Comparison of ENCODE assay signal across 8 mouse cellular contexts in genomic region chr19:26845276-26846016, GRCm38 (mm10). TPM values are rescaled to one million over a fixed set of nuclear protein-coding genes. Genes with fewer than 3 reads are reported as not detected.
DNase-seq lines count a peak whose midpoint lies in the region; ATAC-seq and TF ChIP-seq lines count a peak whose summit lies in the region.

No protein-coding gene starts in this region.

- peak; percentile 97 for ATAC-seq in cerebellum, adult (ENCODE audit: insufficient number of reproducible peaks, low FRiP score, low TSS enrichment)
- ATAC-seq in forebrain, embryonic 16.5 days, result peak; percentile 97
- ATAC-seq in lung, embryonic 14.5 days (ENCODE audit: insufficient read depth), result peak; percentile 95

- no peaks in the 10 kb centered on the region for H3K9me3 ChIP-seq in ES-Bruce4 (replicated peaks; ENCODE audit: control insufficient read depth, insufficient read depth, low read length, poor library complexity, severe bottlenecking)
- H3K9me3 ChIP-seq in forebrain, embryonic 16.5 days (ENCODE audit: control insufficient read depth, low read length), result peaks cover 6% of the 10 kb centered on the region; the same call in 1 of the 2 replicates
- H3K9me3 ChIP-seq in lung, embryonic 14.5 days (ENCODE audit: low read depth, low read length), result no peaks in the 10 kb centered on the region

- H3K4me1 ChIP-seq in ES-Bruce4 (ENCODE audit: control insufficient read depth, insufficient read depth, low read length), result no peaks in the 10 kb centered on the region
- peaks cover 20% of the 10 kb centered on the region for H3K4me1 ChIP-seq in forebrain, embryonic 16.5 days (replicated peaks; ENCODE audit: control insufficient read depth, insufficient read depth, low read length)
- peaks cover 3% of the 10 kb centered on the region; the same call in 1 of the 2 replicates for H3K4me1 ChIP-seq in lung, embryonic 14.5 days (ENCODE audit: insufficient read depth)
- peaks cover 3% of the 10 kb centered on the region for H3K4me1 ChIP-seq in olfactory bulb, adult 2 months (ENCODE audit: control insufficient read depth, insufficient read depth, low read length)
- peaks cover 2% of the 10 kb centered on the region for H3K4me1 ChIP-seq in thymus, adult 2 months (replicated peaks; ENCODE audit: control insufficient read depth, insufficient read depth, low read length)

- peak; percentile 80 to 84 for DNase-seq in heart, postnatal 36 days
- peak; percentile 86 to 92 for DNase-seq in layer of hippocampus, adult 2 months (ENCODE audit: low spot score in 2 of 2)
- DNase-seq in lung, embryonic 14.5 days, result peak; percentile 99
- DNase-seq in thymus, adult 2 months, result peak; percentile 81

- 0 out of 2 replicates have a peak, but pooled peaks have one; percentile 45 for TF ChIP-seq EP300 in ES-Bruce4 (IDR thresholded peaks at IDR 0.05; ENCODE audit: insufficient read depth, low read depth, low read length)

- H3K27ac ChIP-seq in ES-Bruce4 (ENCODE audit: insufficient read depth, low read length), result no peak overlapping the region
- H3K27ac ChIP-seq in forebrain, embryonic 16.5 days (ENCODE audit: low read length), result peak overlapping the region; percentile 99
- peak overlapping the region; percentile 92 for H3K27ac ChIP-seq in layer of hippocampus, adult 2 months
- H3K27ac ChIP-seq in lung, embryonic 14.5 days (ENCODE audit: low read depth), result peak overlapping the region; percentile 92
- H3K27ac ChIP-seq in olfactory bulb, adult 2 months (ENCODE audit: insufficient read depth, low read depth, low read length), result peak overlapping the region; percentile 86
- H3K27ac ChIP-seq in thymus, adult 2 months (ENCODE audit: control insufficient read depth, insufficient read depth, low read length), result peak overlapping the region; percentile 41; the same call in 1 of the 2 replicates

- intact Hi-C loops in heart, postnatal 36 days (cut with DNase I), result loop anchor here (5.0 kb wide), 1 partner anchor 98 kb away; no protein-coding TSS in a partner anchor

- WGBS in forebrain, embryonic 16.5 days, result 0% methylated on average over 16 of the region's 16 CpGs
- WGBS in lung, embryonic 14.5 days, result under 1% methylated on average over 16 of the region's 16 CpGs
- WGBS in olfactory bulb, adult 2 months, result under 1% methylated on average over 16 of the region's 16 CpGs
- 3% methylated on average over 16 of the region's 16 CpGs for WGBS in thymus, adult 2 months

- H3K4me2 ChIP-seq in forebrain, embryonic 16.5 days (ENCODE audit: low read length), result peak overlapping the region; percentile 57
- H3K4me2 ChIP-seq in lung, embryonic 14.5 days, result peak overlapping the region; percentile 70

- no peak overlapping the region for H3K9ac ChIP-seq in ES-Bruce4 (ENCODE audit: low read depth, poor library complexity, severe bottlenecking)
- peak overlapping the region; percentile 67 for H3K9ac ChIP-seq in forebrain, embryonic 16.5 days (replicated peaks; ENCODE audit: low read depth, low read length)
- peak overlapping the region; percentile 56 for H3K9ac ChIP-seq in lung, embryonic 14.5 days

- peak; percentile 49 for TF ChIP-seq POLR2A in ES-Bruce4 (IDR thresholded peaks at IDR 0.05; ENCODE audit: insufficient read depth, low read length)
- TF ChIP-seq POLR2A in olfactory bulb, adult 2 months (IDR thresholded peaks at IDR 0.05; ENCODE audit: insufficient read depth, low read depth, low read length), result peak; percentile 45; the same call in 1 of the 2 replicates
- no peak for TF ChIP-seq POLR2A in thymus, adult 2 months (IDR thresholded peaks at IDR 0.05; ENCODE audit: control insufficient read depth, extremely low read depth, insufficient read depth, low read length, poor library complexity)

- peak overlapping the region; percentile 72 for H3K4me3 ChIP-seq in ES-Bruce4 (ENCODE audit: low read depth, low read length)
- peak overlapping the region; percentile 50 for H3K4me3 ChIP-seq in forebrain, embryonic 16.5 days (replicated peaks; ENCODE audit: low read length)
- peak overlapping the region; percentile 59 for H3K4me3 ChIP-seq in layer of hippocampus, adult 2 months
- H3K4me3 ChIP-seq in lung, embryonic 14.5 days (ENCODE audit: low read depth, low read length), result peak overlapping the region; percentile 39
- H3K4me3 ChIP-seq in olfactory bulb, adult 2 months (ENCODE audit: insufficient read depth, low read depth, low read length), result peak overlapping the region; percentile 53
- H3K4me3 ChIP-seq in thymus, adult 2 months (ENCODE audit: control insufficient read depth, insufficient read depth, low read length), result peak overlapping the region; percentile 34

- no peaks in the 10 kb centered on the region for H3K36me3 ChIP-seq in ES-Bruce4 (ENCODE audit: control insufficient read depth, insufficient read depth, low read length, poor library complexity, severe bottlenecking)
- no peaks in the 10 kb centered on the region for H3K36me3 ChIP-seq in forebrain, embryonic 16.5 days (ENCODE audit: control insufficient read depth, insufficient read depth)
- H3K36me3 ChIP-seq in lung, embryonic 14.5 days (ENCODE audit: insufficient read depth), result no peaks in the 10 kb centered on the region
- no peaks in the 10 kb centered on the region for H3K36me3 ChIP-seq in thymus, adult 2 months (ENCODE audit: control insufficient read depth, insufficient read depth, low read length)

- H3K27me3 ChIP-seq in ES-Bruce4 (ENCODE audit: control insufficient read depth, insufficient read depth, low read length, poor library complexity, severe bottlenecking), result no peaks in the 10 kb centered on the region
- H3K27me3 ChIP-seq in forebrain, embryonic 16.5 days (replicated peaks; ENCODE audit: control insufficient read depth, insufficient read depth, low read length), result no peaks in the 10 kb centered on the region
- no peaks in the 10 kb centered on the region for H3K27me3 ChIP-seq in lung, embryonic 14.5 days (ENCODE audit: insufficient read depth, low read length)
- H3K27me3 ChIP-seq in thymus, adult 2 months (ENCODE audit: control insufficient read depth, insufficient read depth, low read length), result no peaks in the 10 kb centered on the region

- TF ChIP-seq CTCF in ES-Bruce4 (IDR thresholded peaks at IDR 0.05; ENCODE audit: low read depth, low read length), result no peak
- TF ChIP-seq CTCF in layer of hippocampus, adult 2 months (conservative IDR thresholded peaks at IDR 0.05), result no peak
- TF ChIP-seq CTCF in lung, embryonic 14.5 days (IDR thresholded peaks at IDR 0.05; ENCODE audit: low read depth), result no peak
- TF ChIP-seq CTCF in olfactory bulb, adult 2 months (IDR thresholded peaks at IDR 0.05; ENCODE audit: insufficient read depth, low read depth, low read length), result no peak
- no peak for TF ChIP-seq CTCF in thymus, adult 2 months (IDR thresholded peaks at IDR 0.05; ENCODE audit: borderline replicate concordance, control insufficient read depth, extremely low read depth, insufficient read depth, low read length, poor library complexity)

RNA-seq across cellular contexts. Expression of gene Gm815, which starts 40.2 kb away (rescaled TPM):
- polyA plus RNA-seq in ES-Bruce4 (2011; ENCODE audit: insufficient read depth, insufficient read length, low read depth, missing spikeins), result not detected in 2 replicates
- not detected in 2 replicates for polyA plus RNA-seq in forebrain, embryonic 16.5 days (2015; fragmentation: Nextera tagmentation; extraction: Ambion mirVana)
- not detected for total RNA-seq in heart, postnatal 36 days (2021)
- not detected for total RNA-seq in layer of hippocampus, adult 2 months (2021)
- 0.33 TPM in 1 of 2 replicates, not detected in the other for polyA plus RNA-seq in lung, embryonic 14.5 days (2014; fragmentation: Nextera tagmentation; extraction: Ambion mirVana)
- not detected in 2 replicates for polyA plus RNA-seq in olfactory bulb, adult 2 months (2012; ENCODE audit: insufficient read depth, insufficient read length, low replicate concordance, missing spikeins)
- not detected in 2 replicates for polyA plus RNA-seq in thymus, adult 2 months (2012; rRNA removed)
